Mouse (Mus musculus) spleen, adult 2 months (tissue): ENCODE data around the gene Cep83.

Experiments used
- CTCF ChIP-seq: fragments of 200-500 bp; IDR thresholded peaks from 2 replicates; pipeline ENCODE4 v1.5.1; 2011; ENCODE audit warnings: mild to moderate bottlenecking, inconsistent platforms; ENCODE audit not compliant: insufficient read depth, insufficient read length, insufficient replicate concordance; ENCODE audit errors: extremely low read depth
- POLR2A ChIP-seq: fragments of 200-500 bp; IDR thresholded peaks from 2 replicates; pipeline ENCODE4 v1.6.1; 2011; ENCODE audit warnings: low read depth, low read length, inconsistent platforms

GRCm38 (mm10) chr10:94799485-94800239 is 111.2 kb downstream of the Cep83 start:
- TF ChIP-seq CTCF (no peak), POLR2A (no peak)
